Mouse (Mus musculus): ENCODE measurements around the gene Psen2.

- TF ChIP-seq EP300 (IDR thresholded peaks at IDR 0.05; ENCODE audit: low read depth) (no peak), CTCF (IDR thresholded peaks at IDR 0.05; ENCODE audit: low read depth) (no peak)
Observed at GRCm38 (mm10) chr1:180210031-180210432, 53.2 kb downstream of the Psen2 start.
